Mouse (Mus musculus) large intestine, adult 2 months (tissue): ENCODE measurements around the gene Srpk3. TPM values are rescaled to one million over a fixed set of nuclear protein-coding genes. Genes with fewer than 3 reads are reported as not detected.

Source experiments
- DNase-seq: peaks from one replicate; pipeline ENCODE4 v3.0.0-alpha.2; 2012; ENCODE audit warnings: low read depth, low spot score
- WGBS: fragments of 180-500 bp; shearing (Covaris S2); methylation state at CpG from one replicate; pipeline ENCODE4 v1.1.7; 2018; 5-methylcytosine and 5-hydroxymethylcytosine counted together
- polyA plus RNA-seq: library from polyadenylated mRNA; depleted of rRNA; stranded (reverse); fragments of >200 nt; gene quantifications from 2 replicates; pipeline ENCODE4 v1.2.3, GENCODE M21; 2012; rRNA removed

Gene Srpk3
- polyA plus RNA-seq, 1 experiment: 10.5 TPM

DNA sequence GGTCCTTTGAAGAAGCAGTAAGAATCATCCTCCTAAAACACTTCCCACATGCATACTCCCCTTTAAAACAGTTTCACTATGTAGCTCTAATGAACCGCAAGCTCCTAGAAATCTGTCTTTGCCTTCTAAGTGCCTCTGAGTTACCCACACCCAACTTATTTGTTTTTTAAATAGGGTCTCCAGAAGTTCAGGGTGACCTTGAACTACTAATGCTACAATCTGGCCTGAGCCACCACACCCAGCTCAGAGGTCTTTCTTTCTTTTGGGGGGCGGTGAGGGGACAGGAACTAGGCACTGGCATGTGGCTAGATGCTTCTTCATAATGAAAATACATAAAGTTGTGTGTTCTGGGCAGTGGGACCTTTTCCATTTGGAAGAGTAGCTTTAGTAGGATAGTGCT lies 23.3 kb downstream of the Srpk3 start:
- DNase-seq: no peak
- WGBS: 81% methylated on average over 2 of the region's 2 CpGs

- 47% methylated on average over 9 of the region's 9 CpGs for WGBS
- DNase-seq: no peak
Measured at GRCm38 (mm10) chrX:73798502-73798901, 24.3 kb downstream of the Srpk3 start.

DNA sequence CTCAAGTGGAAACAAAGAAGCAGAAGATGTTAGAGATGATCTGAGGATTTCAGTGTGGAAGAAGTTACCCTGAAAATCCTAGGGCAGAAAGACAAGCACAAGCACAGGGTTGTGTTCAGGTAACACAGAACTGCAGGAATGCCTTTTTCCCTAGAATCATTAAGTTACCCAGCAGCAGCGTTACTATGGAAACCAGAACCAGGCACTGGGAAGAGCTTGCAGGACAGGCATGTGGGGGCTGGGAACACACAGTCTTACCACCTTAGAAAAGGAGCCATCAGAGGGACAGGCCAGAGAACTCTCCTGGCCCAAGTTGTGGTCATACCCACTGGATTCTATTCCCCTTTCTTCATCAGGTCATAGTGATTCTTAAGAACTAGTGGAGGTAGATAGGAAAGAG lies 31.6 kb downstream of the Srpk3 start:
- no peak for DNase-seq
- 41% methylated on average over 1 of the region's 1 CpGs for whole genome bisulfite sequencing

DNA sequence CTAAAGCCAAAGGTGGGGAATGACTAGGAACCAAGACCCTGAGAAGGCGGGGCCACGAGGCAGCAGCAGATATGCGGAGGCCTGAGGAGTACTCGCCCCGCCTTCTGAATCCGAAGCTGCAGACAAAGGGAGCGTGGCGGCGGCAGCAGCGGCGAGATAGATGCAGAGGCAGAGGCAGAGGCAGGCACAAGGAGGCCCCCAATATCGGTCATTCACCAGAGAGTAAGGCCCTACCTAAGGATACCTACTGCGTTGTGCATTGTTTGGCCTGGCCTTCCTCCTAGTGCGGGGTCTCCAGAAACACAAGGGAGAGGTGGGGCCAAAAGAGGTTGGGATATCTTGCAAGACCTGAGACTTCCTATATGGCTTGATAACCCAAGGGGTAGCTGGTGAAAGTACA lies 40.9 kb downstream of the Srpk3 start:
- DNase-seq: no peak
- 17% methylated on average over 14 of the region's 14 CpGs for WGBS

GRCm38 (mm10) chrX:73816596-73817314 lies 42.5 kb downstream of the Srpk3 start:
- DNase-seq: no peak
- 65% methylated on average over 3 of the region's 3 CpGs for WGBS

DNA sequence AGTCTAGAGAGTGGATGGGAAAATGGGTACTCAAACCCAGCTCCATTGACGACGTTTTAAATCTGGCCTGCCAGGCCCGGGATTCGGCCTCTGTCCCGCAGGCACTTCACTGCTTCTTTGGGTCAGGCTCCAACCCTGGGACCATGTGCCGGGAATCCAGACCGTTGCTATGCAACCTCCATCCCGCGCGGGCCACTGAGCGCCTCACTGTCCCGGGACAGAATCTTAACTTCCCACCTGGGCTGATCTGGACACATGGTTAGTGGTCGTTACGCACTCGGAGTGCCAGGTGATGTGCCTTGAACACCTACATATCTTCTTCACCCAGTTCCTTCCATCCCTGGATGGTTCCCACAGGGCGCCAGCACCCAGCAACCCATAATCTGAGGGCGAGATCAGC lies 49.5 kb downstream of the Srpk3 start:
- 27% methylated on average over 17 of the region's 17 CpGs for WGBS

GRCm38 (mm10) chrX:73824185-73825151 lies 50.3 kb downstream of the Srpk3 start, which contains the start of gene Pdzd4:
TSS of gene Pdzd4 (minus strand) at chrX:73824969.
- DNase-seq: no peak
- WGBS: 12% methylated on average over 81 of the region's 84 CpGs

More for the DNA sequence above, 49.5 kb downstream of the Srpk3 start:
- DNase-seq: no peak

Other genes starting within 250 kb of the Srpk3 start
- 0.20 and 0.49 TPM in 2 replicates for gene Dusp9, start 135.0 kb upstream of the Srpk3 start, polyA plus RNA-seq
- 10.8 and 14.1 TPM in 2 replicates for gene Pnck, start 114.3 kb upstream of the Srpk3 start, polyA plus RNA-seq
- 323 and 534 TPM in 2 replicates for gene Slc6a8, start 101.3 kb upstream of the Srpk3 start, polyA plus RNA-seq
- 96.4 and 97.6 TPM in 2 replicates for gene Bcap31, start 58.2 kb upstream of the Srpk3 start, polyA plus RNA-seq
- 39.7 and 75.9 TPM in 2 replicates for gene Abcd1, start 57.8 kb upstream of the Srpk3 start, polyA plus RNA-seq
- gene Plxnb3, start 17.3 kb upstream of the Srpk3 start, polyA plus RNA-seq: 0.41 and 0.47 TPM in 2 replicates
- 245 and 314 TPM in 2 replicates for gene Idh3g, start 12.5 kb downstream of the Srpk3 start, polyA plus RNA-seq
- gene Ssr4, start 12.6 kb downstream of the Srpk3 start, polyA plus RNA-seq: 280 and 308 TPM in 2 replicates
- 0.99 and 1.0 TPM in 2 replicates for gene Pdzd4, start 50.6 kb downstream of the Srpk3 start, polyA plus RNA-seq
- gene Avpr2, start 117.7 kb downstream of the Srpk3 start, polyA plus RNA-seq: 0.12 and 0.30 TPM in 2 replicates
- gene L1cam, start 121.7 kb downstream of the Srpk3 start, polyA plus RNA-seq: 22.3 and 41.7 TPM in 2 replicates
- 23.9 and 25.9 TPM in 2 replicates for gene Arhgap4, start 147.5 kb downstream of the Srpk3 start, polyA plus RNA-seq
- gene Naa10, start 147.5 kb downstream of the Srpk3 start, polyA plus RNA-seq: 95.2 and 104 TPM in 2 replicates
- gene Renbp, start 156.4 kb downstream of the Srpk3 start, polyA plus RNA-seq: 5.6 and 7.3 TPM in 2 replicates
- gene Hcfc1, start 192.0 kb downstream of the Srpk3 start, polyA plus RNA-seq: 38.2 and 50.9 TPM in 2 replicates
- 56.3 and 90.4 TPM in 2 replicates for gene Irak1, start 249.5 kb downstream of the Srpk3 start, polyA plus RNA-seq